Mouse (Mus musculus) embryonic facial prominence, embryonic 11.5 days (tissue): Measurements from ENCODE around the gene Nelfb. TPM values are rescaled to one million over a fixed set of nuclear protein-coding genes. Genes with fewer than 3 reads are reported as not detected.
"Not testable (repeated sequence)": the region's sequence is repeated elsewhere in the genome, so short reads cannot be mapped to it uniquely, and the experiment has no call there.

Experiments used
- ATAC-seq: fragments of 200-750 bp; cut with Nextera tagmentation; replicated peaks from 2 replicates; pipeline ENCODE4 v1.8.0; 2017; ENCODE audit warnings: low read depth; ENCODE audit not compliant: insufficient number of reproducible peaks, low FRiP score, low TSS enrichment
- DNase-seq: peaks from one replicate; pipeline ENCODE4 v3.0.0-alpha.2; 2015; ENCODE audit warnings: low spot score
- H3K27ac ChIP-seq: fragments of 300-500 bp; sonication (generic); replicated peaks from 2 replicates; pipeline ENCODE4 v1.5.1; 2014; ENCODE audit warnings: mild to moderate bottlenecking, low read depth, low read length, control low read depth
- H3K27me3 ChIP-seq: fragments of 300-500 bp; sonication (generic); 2 replicates; pipeline ENCODE4 v1.6.1; 2014; ENCODE audit warnings: mild to moderate bottlenecking, low read length, moderate library complexity, mixed read lengths; ENCODE audit not compliant: control insufficient read depth, insufficient read depth
- H3K36me3 ChIP-seq: fragments of 300-500 bp; sonication (generic); replicated peaks from 2 replicates; pipeline ENCODE4 v1.6.1; 2014; ENCODE audit warnings: low read depth, mild to moderate bottlenecking, low read length, moderate library complexity, mixed read lengths; ENCODE audit not compliant: control insufficient read depth, insufficient read depth
- H3K4me1 ChIP-seq: fragments of 300-500 bp; sonication (generic); 2 replicates; pipeline ENCODE4 v1.6.1; 2014; ENCODE audit warnings: low read length, mixed read lengths; ENCODE audit not compliant: control insufficient read depth, insufficient read depth
- H3K4me2 ChIP-seq: fragments of 300-500 bp; sonication (generic); 2 replicates; pipeline ENCODE4 v1.6.1; 2014; ENCODE audit warnings: low read depth, mild to moderate bottlenecking, control low read depth, low read length, moderate library complexity
- H3K4me3 ChIP-seq: fragments of 300-500 bp; sonication (generic); 2 replicates; pipeline ENCODE4 v1.5.1; 2014; ENCODE audit warnings: low read depth, low read length, control low read depth
- H3K9ac ChIP-seq: fragments of 300-500 bp; sonication (generic); replicated peaks from 2 replicates; pipeline ENCODE4 v1.6.1; 2014; ENCODE audit warnings: mild to moderate bottlenecking, control low read depth, low read length
- H3K9me3 ChIP-seq: fragments of 300-500 bp; sonication (generic); replicated peaks from 2 replicates; pipeline ENCODE4 v1.6.1; 2016; ENCODE audit warnings: mild to moderate bottlenecking, low read length, inconsistent platforms, mixed read lengths; ENCODE audit not compliant: control insufficient read depth
- WGBS: fragments of 180-500 bp; shearing (Covaris S2); extraction: QIAGEN DNeasy Blood & Tissue Kit; methylation state at CpG from one replicate; pipeline ENCODE4 v1.1.7; 2014; 5-methylcytosine and 5-hydroxymethylcytosine counted together
- polyA plus RNA-seq: library from polyadenylated mRNA; unstranded; fragments of >200 nt; fragmentation: Nextera tagmentation; extraction: Ambion mirVana; gene quantifications from 2 replicates; pipeline ENCODE4 v1.2.1, GENCODE M21; 2014

Gene Nelfb
- polyA plus RNA-seq: 90.5 and 92.2 TPM in 2 replicates

DNA sequence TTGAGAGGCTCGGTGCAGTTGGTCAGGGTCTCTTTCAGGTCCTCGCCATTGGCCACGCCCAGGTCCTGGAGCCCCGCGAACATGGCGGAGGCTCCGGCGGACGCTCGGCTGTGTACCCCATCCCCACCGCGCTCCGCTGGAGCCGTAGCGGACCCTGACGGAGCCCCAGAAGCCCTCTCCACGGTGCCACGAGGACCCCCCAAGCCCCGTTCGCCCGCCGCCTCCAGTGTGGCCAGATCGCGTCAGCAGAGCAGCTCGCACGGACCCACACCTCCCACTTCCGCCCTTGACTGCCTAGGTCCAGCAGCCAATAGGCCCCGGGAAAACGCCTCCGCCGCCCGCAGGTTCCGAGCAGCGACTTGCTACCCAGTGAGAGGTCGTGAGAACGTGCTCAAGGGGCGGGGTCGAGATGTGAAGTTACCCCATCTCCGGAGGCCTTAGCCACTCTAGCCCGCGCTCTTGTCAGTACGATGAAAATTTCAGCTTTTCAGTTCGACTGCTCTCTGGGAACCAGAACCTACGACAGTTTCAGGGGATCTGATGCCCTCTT is at the start of gene Nelfb:
Nelfb (minus strand) TSS at position 369 of the 550 bp plus-strand sequence.
- Histone ChIP-seq H3K4me2 (peak within 1 kb of the TSS; percentile 87), H3K36me3 (no peaks in the 10 kb centered on the region), H3K9me3 (no peaks in the 10 kb centered on the region), H3K4me1 (peaks cover 8% of the 10 kb centered on the region), H3K4me3 (peak within 1 kb of the TSS; percentile 82), H3K27me3 (no peaks in the 10 kb centered on the region), H3K27ac (peak within 1 kb of the TSS; percentile 53), H3K9ac (peak within 1 kb of the TSS; percentile 91)
- DNase-seq (peak; percentile 94), ATAC-seq (peak; percentile 89)
- under 1% methylated on average over 44 of the region's 44 CpGs for WGBS

DNA sequence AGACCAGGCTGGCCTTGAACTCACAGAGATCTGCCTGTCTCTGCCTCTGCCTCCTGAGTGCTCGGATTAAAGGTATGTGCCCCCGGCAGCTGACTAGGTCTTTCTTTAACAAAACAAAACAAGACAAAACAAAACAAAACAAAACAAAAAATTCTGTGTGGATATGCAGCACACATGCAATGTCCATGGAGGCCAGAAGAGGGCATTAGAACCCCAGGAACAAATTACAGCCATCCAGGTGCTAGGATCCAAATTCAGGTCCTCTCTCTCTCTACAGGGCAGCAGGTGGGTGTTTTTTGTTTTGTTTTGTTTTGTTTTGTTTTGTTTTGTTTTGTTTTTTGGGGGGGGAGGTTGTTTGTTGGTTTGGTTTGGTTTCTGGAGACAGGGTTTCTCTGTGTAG is 47.6 kb upstream of the Nelfb start:
- 60% methylated on average over 2 of the region's 2 CpGs for WGBS
- H3K4me1 ChIP-seq: peaks cover 7% of the 10 kb centered on the region

DNA sequence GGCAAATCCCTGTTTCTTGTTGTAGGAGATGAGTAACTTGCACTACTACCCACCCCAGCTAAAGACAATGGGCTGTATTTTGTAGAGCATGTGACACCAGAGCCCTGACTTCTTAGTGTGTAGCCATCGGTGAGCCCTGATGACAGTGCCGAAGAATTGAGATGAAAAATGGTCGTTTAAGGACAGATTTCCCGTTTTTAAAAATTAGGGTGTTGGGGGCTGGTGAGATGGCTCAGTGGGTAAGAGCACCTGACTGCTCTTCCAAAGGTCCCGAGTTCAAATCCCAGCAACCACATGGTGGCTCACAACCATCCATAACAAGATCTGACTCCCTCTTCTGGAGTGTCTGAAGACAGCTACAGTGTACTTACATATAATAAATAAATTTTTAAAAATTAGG is 46.0 kb upstream of the Nelfb start:
- DNase-seq, H3K4me1 ChIP-seq, H3K36me3 ChIP-seq, H3K9me3 ChIP-seq, ATAC-seq, H3K4me2 ChIP-seq, H3K27me3 ChIP-seq, H3K27ac ChIP-seq, H3K9ac ChIP-seq, H3K4me3 ChIP-seq: not testable (repeated sequence)
- 92% methylated on average over 5 of the region's 5 CpGs for WGBS

More for the DNA sequence above, 47.6 kb upstream of the Nelfb start:
- H3K4me3 ChIP-seq: no peak overlapping the region
- no peak overlapping the region for H3K9ac ChIP-seq
- ATAC-seq (no peak), DNase-seq (no peak)
- peaks cover 4% of the 10 kb centered on the region for H3K27me3 ChIP-seq
- no peaks in the 10 kb centered on the region for H3K9me3 ChIP-seq
- H3K36me3 ChIP-seq: no peaks in the 10 kb centered on the region
- no peak overlapping the region for H3K27ac ChIP-seq
- no peak overlapping the region for H3K4me2 ChIP-seq

DNA sequence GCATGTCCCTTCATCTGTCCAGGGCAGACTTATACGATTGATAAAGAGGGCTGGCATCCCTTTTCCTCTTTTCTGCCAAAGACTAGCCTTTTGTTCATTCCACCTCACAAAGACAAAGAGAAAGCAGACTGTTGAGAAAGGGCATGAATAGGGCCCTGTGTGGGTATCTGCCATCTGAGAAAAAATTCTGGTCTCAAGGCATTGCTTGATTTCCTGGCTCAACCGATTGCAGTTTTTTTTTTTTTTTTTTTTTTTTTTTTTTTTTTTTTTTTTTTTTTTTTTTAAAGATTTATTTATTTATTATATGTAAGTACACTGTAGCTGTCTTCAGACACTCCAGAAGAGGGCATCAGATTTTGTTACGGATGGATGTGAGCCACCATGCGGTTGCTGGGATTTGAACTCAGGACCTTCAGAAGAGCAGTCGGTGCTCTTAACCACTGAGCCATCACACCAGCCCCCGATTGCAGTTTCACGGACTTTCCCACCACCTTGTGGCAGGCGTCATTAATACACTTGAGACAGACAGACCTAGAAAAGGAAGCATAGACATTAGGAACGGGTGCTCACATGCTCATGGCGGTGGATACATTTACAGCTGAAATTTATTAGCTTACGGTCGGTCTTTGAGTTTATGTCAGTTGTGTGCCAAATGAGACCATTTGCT is 45.3 kb upstream of the Nelfb start:
- not testable (repeated sequence) for ATAC-seq
- 66% methylated on average over 11 of the region's 12 CpGs for WGBS

DNA sequence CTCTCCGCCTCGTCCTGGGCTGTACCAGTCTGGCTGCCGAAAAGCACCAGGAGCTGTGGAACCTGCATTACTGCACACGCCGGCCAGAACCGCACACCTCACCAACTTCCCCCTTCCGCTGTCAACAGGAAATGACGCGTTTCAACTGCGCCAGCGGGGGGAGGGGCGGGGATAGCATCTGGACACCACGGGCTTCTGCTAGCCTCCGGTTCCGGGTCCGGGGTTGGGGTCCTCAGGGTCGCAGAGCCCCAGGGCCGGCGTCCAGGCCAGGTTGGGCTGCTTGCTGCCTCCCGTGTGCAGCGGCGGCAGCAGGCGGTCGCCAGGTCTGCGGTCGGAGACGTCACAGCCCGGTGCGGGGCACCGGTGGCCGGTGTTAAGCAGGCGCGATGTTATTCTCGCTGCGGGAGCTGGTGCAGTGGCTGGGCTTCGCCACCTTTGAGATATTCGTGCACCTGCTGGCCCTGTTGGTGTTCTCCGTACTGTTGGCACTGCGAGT is 44.0 kb upstream of the Nelfb start, which contains the start of gene Tmem203:
Tmem203 (plus strand) TSS at position 156 of the 496 bp plus-strand sequence.
- peak within 1 kb of the TSS; percentile 89 for H3K9ac ChIP-seq
- H3K27me3 ChIP-seq: no peaks in the 10 kb centered on the region
- no peaks in the 10 kb centered on the region for H3K9me3 ChIP-seq
- under 1% methylated on average over 39 of the region's 39 CpGs for WGBS
- peak within 1 kb of the TSS; percentile 90 for H3K4me2 ChIP-seq
- H3K4me1 ChIP-seq: no peaks in the 10 kb centered on the region; the same call in 1 of the 2 replicates
- peak within 1 kb of the TSS; percentile 56; the same call in 1 of the 2 replicates for H3K27ac ChIP-seq
- no peaks in the 10 kb centered on the region for H3K36me3 ChIP-seq
- H3K4me3 ChIP-seq: peak within 1 kb of the TSS; percentile 97
- DNase-seq: peak; percentile 96
- peak; percentile 87 for ATAC-seq

More for the DNA sequence above, 45.3 kb upstream of the Nelfb start:
- H3K4me2 ChIP-seq: peak overlapping the region; percentile 90
- H3K27ac ChIP-seq, H3K9me3 ChIP-seq, H3K27me3 ChIP-seq, DNase-seq, H3K36me3 ChIP-seq, H3K4me1 ChIP-seq: not testable (repeated sequence)
- peak overlapping the region; percentile 89 for H3K9ac ChIP-seq
- H3K4me3 ChIP-seq: peak overlapping the region; percentile 97; the same call in 1 of the 2 replicates

- no peaks in the 10 kb centered on the region for H3K9me3 ChIP-seq
- H3K27me3 ChIP-seq: no peaks in the 10 kb centered on the region
- no peak overlapping the region for H3K4me3 ChIP-seq
- no peaks in the 10 kb centered on the region; the same call in 1 of the 2 replicates for H3K4me1 ChIP-seq
- WGBS: 87% methylated on average over 1 of the region's 1 CpGs
- no peak overlapping the region for H3K9ac ChIP-seq
- no peak for ATAC-seq
- no peak for DNase-seq
- no peak overlapping the region for H3K4me2 ChIP-seq
- no peak overlapping the region for H3K27ac ChIP-seq
- no peaks in the 10 kb centered on the region; the same call in 1 of the 2 replicates for H3K36me3 ChIP-seq
These were observed 41.0 kb upstream of the Nelfb start for GRCm38 (mm10) chr2:25252331-25252730.

- H3K4me3 ChIP-seq: no peak within 1 kb of the TSS
- no peak within 1 kb of the TSS for H3K27ac ChIP-seq
- H3K27me3 ChIP-seq: peaks cover 19% of the 10 kb centered on the region
- H3K9me3 ChIP-seq: no peaks in the 10 kb centered on the region
- DNase-seq (no peak), ATAC-seq (no peak)
- no peak within 1 kb of the TSS for H3K9ac ChIP-seq
- peaks cover 6% of the 10 kb centered on the region; the same call in 1 of the 2 replicates for H3K4me1 ChIP-seq
- no peak within 1 kb of the TSS for H3K4me2 ChIP-seq
- 89% methylated on average over 10 of the region's 10 CpGs for WGBS
- no peaks in the 10 kb centered on the region; the same call in 1 of the 2 replicates for H3K36me3 ChIP-seq
These were observed 35.1 kb upstream of the Nelfb start, which contains the start of gene AL732309.1 for GRCm38 (mm10) chr2:25246183-25247072. Gene AL732309.1 (minus strand): TSS chr2:25246863.
